Mouse (Mus musculus) right cerebral cortex, postnatal 4 days (tissue): Measurements from ENCODE around the gene Ano6.

Experiments used
- DNase-seq: peaks from one replicate; pipeline ENCODE4 v3.0.0-alpha.2; 2022

Ano6 gene

GRCm38 (mm10) chr15:95945951-95946708 is 155.5 kb downstream of the Ano6 start:
- DNase-seq, result no peak

- no peak for DNase-seq
Measured at GRCm38 (mm10) chr15:95948411-95948810, 157.8 kb downstream of the Ano6 start.

GRCm38 (mm10) chr15:95949336-95949735 is 158.7 kb downstream of the Ano6 start:
- DNase-seq, result no peak

GRCm38 (mm10) chr15:95951497-95951896 is 160.9 kb downstream of the Ano6 start:
- no peak for DNase-seq

- DNase-seq, result no peak
Measured at GRCm38 (mm10) chr15:95956692-95957091, 166.0 kb downstream of the Ano6 start.

- DNase-seq, result no peak
Measured at GRCm38 (mm10) chr15:95962411-95963123, 171.9 kb downstream of the Ano6 start.

- DNase-seq, result no peak
Measured at GRCm38 (mm10) chr15:95963124-95963482, 172.5 kb downstream of the Ano6 start.

- DNase-seq, result no peak
Measured at GRCm38 (mm10) chr15:95963533-95964250, 173.0 kb downstream of the Ano6 start.

GRCm38 (mm10) chr15:95964251-95964561 is 173.6 kb downstream of the Ano6 start:
- no peak for DNase-seq

- DNase-seq, result no peak
Measured at GRCm38 (mm10) chr15:95966979-95967378, 176.3 kb downstream of the Ano6 start.

- no peak for DNase-seq
Measured at GRCm38 (mm10) chr15:95967516-95968196, 177.0 kb downstream of the Ano6 start.

GRCm38 (mm10) chr15:95969596-95969995 is 179.0 kb downstream of the Ano6 start:
- no peak for DNase-seq

- DNase-seq, result no peak
Measured at GRCm38 (mm10) chr15:95970176-95970575, 179.5 kb downstream of the Ano6 start.

GRCm38 (mm10) chr15:95970691-95971090 is 180.0 kb downstream of the Ano6 start:
- no peak for DNase-seq

- no peak for DNase-seq
Measured at GRCm38 (mm10) chr15:95971302-95971701, 180.7 kb downstream of the Ano6 start.

- no peak for DNase-seq
Measured at GRCm38 (mm10) chr15:95972156-95972555, 181.5 kb downstream of the Ano6 start.

GRCm38 (mm10) chr15:95972621-95973020 is 182.0 kb downstream of the Ano6 start:
- DNase-seq, result no peak

GRCm38 (mm10) chr15:95974021-95974597 is 183.5 kb downstream of the Ano6 start:
- no peak for DNase-seq

- no peak for DNase-seq
Measured at GRCm38 (mm10) chr15:95976156-95976876, 185.7 kb downstream of the Ano6 start.

- DNase-seq, result no peak
Measured at GRCm38 (mm10) chr15:95977169-95977938, 186.7 kb downstream of the Ano6 start.

- no peak for DNase-seq
Measured at GRCm38 (mm10) chr15:95977939-95978252, 187.3 kb downstream of the Ano6 start.

GRCm38 (mm10) chr15:95980641-95981040 is 190.0 kb downstream of the Ano6 start:
- no peak for DNase-seq
